Mouse (Mus musculus) CH12.LX (cell line): Measurements from ENCODE around the gene Rngtt.

Experiments
- CTCF ChIP-seq, 2 experiments: IDR thresholded peaks in 1 of 2; conservative IDR thresholded peaks in 1 of 2; 2 replicates each; pipeline ENCODE4 v1.5.1; 2011 to 2012; ENCODE audit warnings: low read depth in 2 of 2, low read length in 2 of 2, improper control_type of control experiment in 1 of 2, inconsistent platforms in 1 of 2, mild to moderate bottlenecking in 1 of 2, moderate library complexity in 1 of 2
- POLR2A ChIP-seq: IDR thresholded peaks from 2 replicates; pipeline ENCODE4 v1.6.1; 2011; ENCODE audit warnings: low read depth, mild to moderate bottlenecking, improper control_type of control experiment, low read length
- ZMIZ1 ChIP-seq: IDR thresholded peaks from 2 replicates; pipeline ENCODE4 v1.6.1; 2012; ENCODE audit warnings: low read depth, mild to moderate bottlenecking, inconsistent platforms, low read length, improper control_type of control experiment

GRCm38 (mm10) chr4:33414781-33415180 lies 104.7 kb downstream of the Rngtt start:
- TF ChIP-seq POLR2A = no peak
- TF ChIP-seq CTCF (conservative IDR thresholded peaks at IDR 0.05 in 1 of 2, IDR thresholded peaks at IDR 0.05 in 1 of 2; ENCODE audit: low read depth in 2 of 2, low read length in 2 of 2) = no peak
- no peak for TF ChIP-seq ZMIZ1
